Mouse (Mus musculus) retina, postnatal 7 days (tissue): ENCODE measurements around the gene Prdm11.

Experiments
- DNase-seq: peaks from one replicate; pipeline ENCODE4 v3.0.0-alpha.2; 2012; ENCODE audit warnings: low read depth, low spot score

Prdm11 gene

GRCm38 (mm10) chr2:92933379-92933778, 112.6 kb downstream of the Prdm11 start:
- no peak for DNase-seq

GRCm38 (mm10) chr2:92931061-92931460, 114.9 kb downstream of the Prdm11 start:
- no peak for DNase-seq

GRCm38 (mm10) chr2:92929696-92930095, 116.3 kb downstream of the Prdm11 start:
- no peak for DNase-seq

- no peak for DNase-seq
These were observed 121.2 kb downstream of the Prdm11 start for GRCm38 (mm10) chr2:92924677-92925259.

GRCm38 (mm10) chr2:92920709-92921108, 125.3 kb downstream of the Prdm11 start:
- peak; percentile 24 for DNase-seq

GRCm38 (mm10) chr2:92917405-92918142, 128.4 kb downstream of the Prdm11 start:
- no peak for DNase-seq

GRCm38 (mm10) chr2:92915659-92916631, 130.0 kb downstream of the Prdm11 start:
- no peak for DNase-seq
